Mouse (Mus musculus): Measurements from ENCODE around the gene Lgals4.

Lgals4 gene

GRCm38 (mm10) chr7:28822993-28823903 lies 10.4 kb upstream of the Lgals4 start:
- DNase-seq (ENCODE audit: low spot score) = peak; percentile 15

- no peak for DNase-seq (ENCODE audit: low spot score)
Measured at GRCm38 (mm10) chr7:28823932-28824331, 9.7 kb upstream of the Lgals4 start.

- DNase-seq (ENCODE audit: low spot score) = peak; percentile 97
Measured at GRCm38 (mm10) chr7:28824941-28825685, 8.5 kb upstream of the Lgals4 start, which contains the start of gene Ech1. Ech1 (plus strand) TSS chr7:28825217.

GRCm38 (mm10) chr7:28825686-28826401 lies 7.8 kb upstream of the Lgals4 start:
- DNase-seq (ENCODE audit: low spot score) = peak; percentile 25

GRCm38 (mm10) chr7:28826402-28826772 lies 7.3 kb upstream of the Lgals4 start:
- DNase-seq (ENCODE audit: low spot score) = no peak

- no peak for DNase-seq (ENCODE audit: low spot score)
Measured at GRCm38 (mm10) chr7:28827338-28827737, 6.3 kb upstream of the Lgals4 start.

- no peak for DNase-seq (ENCODE audit: low spot score)
Measured at GRCm38 (mm10) chr7:28829821-28830220, 3.8 kb upstream of the Lgals4 start.

- DNase-seq (ENCODE audit: low spot score) = no peak
Measured at GRCm38 (mm10) chr7:28830981-28831380, 2.7 kb upstream of the Lgals4 start.

DNA sequence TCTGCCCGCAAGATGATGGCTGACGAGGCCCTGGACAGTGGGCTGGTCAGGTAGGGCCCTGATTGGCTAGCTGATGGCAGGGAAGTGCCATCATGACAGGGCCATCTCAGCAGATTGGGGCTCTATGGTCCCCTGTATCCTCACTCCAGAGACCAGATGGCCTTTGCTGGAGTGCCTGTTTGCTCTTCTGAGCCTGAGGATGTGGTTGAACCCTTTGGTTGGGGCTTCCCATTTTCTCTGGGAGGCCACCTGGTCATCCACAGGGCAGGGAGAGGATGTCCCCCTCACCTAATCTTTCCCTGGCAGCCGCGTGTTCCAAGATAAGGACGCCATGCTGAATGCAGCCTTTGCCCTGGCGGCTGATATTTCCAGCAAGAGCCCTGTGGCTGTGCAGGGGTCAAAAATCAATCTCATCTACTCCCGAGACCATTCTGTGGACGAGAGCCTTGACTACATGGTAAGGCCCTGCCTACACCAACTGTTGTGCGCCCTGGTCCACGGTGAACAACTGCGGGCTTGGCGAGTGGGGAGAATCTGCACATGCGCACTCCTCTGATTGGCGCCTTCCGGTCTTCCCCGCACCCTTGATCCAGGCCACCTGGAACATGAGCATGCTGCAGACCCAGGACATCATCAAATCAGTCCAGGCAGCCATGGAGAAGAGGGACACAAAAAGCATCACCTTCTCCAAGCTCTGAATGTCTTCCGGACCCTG lies 2.1 kb upstream of the Lgals4 start:
- no peak for DNase-seq (ENCODE audit: low spot score)

- DNase-seq (ENCODE audit: low spot score) = no peak
Measured at GRCm38 (mm10) chr7:28832137-28832536, 1.5 kb upstream of the Lgals4 start.

DNA sequence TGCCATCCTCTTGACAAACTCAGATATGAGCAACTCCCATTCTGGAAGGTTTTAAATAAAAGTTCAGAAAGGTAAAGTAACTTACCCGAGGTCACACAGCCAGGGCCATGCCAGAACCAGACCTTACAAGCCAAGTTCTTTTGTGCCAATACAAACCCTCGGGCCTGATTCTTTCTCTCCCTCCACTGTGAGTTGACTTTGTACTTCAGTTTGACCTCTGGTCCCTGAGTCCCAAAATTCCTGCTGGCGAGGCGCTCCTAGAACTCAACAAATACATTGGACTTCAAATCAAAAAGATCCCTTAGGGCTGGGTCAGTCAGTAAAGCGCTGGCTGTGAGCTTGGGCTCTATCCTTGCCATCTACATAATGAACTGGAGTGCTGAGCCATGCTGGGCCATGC lies 3.3 kb downstream of the Lgals4 start:
- no peak for DNase-seq (ENCODE audit: low spot score)

DNA sequence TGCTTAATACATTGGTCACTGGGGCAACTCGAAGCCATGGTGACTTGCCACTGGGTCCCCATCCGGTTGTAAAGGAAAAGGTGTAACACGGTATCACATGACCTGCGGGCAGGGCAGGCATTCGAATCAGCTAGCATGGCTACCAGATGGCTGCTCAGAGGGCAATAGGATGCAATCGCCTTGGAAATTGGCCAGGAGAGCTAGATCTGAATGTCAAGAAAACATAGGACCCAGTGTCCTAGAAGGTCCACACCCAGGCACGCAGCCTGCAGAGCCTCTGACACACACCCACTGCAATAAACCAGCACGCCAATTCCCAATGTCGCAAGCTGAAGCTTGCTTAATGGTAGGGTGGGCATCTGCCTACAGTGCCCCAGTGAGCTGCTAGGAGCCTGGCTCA lies 4.7 kb downstream of the Lgals4 start:
- no peak for DNase-seq (ENCODE audit: low spot score)

- no peak for DNase-seq (ENCODE audit: low spot score)
Measured at GRCm38 (mm10) chr7:28847273-28847672, 13.6 kb downstream of the Lgals4 start.

- no peak for DNase-seq (ENCODE audit: low spot score)
Measured at GRCm38 (mm10) chr7:28849700-28850236, 16.1 kb downstream of the Lgals4 start.

- no peak for DNase-seq (ENCODE audit: low spot score)
Measured at GRCm38 (mm10) chr7:28850642-28851041, 17.0 kb downstream of the Lgals4 start.

GRCm38 (mm10) chr7:28859953-28860352 lies 26.3 kb downstream of the Lgals4 start:
- no peak for DNase-seq (ENCODE audit: low spot score)

GRCm38 (mm10) chr7:28860898-28861297 lies 27.2 kb downstream of the Lgals4 start:
- no peak for DNase-seq (ENCODE audit: low spot score)

GRCm38 (mm10) chr7:28862817-28863499 lies 29.3 kb downstream of the Lgals4 start:
- no peak for DNase-seq (ENCODE audit: low spot score)

DNA sequence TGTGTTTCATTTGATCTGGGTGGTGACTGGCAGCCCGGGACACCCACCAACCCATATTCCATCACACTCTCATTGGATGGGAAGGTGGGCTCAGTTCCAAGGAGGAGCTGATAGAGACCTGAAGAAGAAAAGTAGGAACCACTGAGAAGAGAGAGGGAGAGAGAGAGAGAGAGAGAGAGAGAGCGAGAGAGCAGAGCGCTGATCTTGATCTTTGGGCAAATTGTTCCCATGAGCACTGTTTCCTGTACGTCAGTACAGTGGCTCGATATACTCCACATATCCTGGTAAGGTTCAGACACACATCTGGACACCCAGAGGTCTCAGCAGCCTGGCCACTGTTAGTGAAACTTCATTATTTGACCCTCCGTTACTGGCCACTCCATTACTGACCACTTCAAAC lies 29.9 kb downstream of the Lgals4 start, which contains the start of gene Lgals7:
Lgals7 (plus strand) TSS at position 314 of the 400 bp plus-strand sequence.
- no peak for DNase-seq (ENCODE audit: low spot score)

DNA sequence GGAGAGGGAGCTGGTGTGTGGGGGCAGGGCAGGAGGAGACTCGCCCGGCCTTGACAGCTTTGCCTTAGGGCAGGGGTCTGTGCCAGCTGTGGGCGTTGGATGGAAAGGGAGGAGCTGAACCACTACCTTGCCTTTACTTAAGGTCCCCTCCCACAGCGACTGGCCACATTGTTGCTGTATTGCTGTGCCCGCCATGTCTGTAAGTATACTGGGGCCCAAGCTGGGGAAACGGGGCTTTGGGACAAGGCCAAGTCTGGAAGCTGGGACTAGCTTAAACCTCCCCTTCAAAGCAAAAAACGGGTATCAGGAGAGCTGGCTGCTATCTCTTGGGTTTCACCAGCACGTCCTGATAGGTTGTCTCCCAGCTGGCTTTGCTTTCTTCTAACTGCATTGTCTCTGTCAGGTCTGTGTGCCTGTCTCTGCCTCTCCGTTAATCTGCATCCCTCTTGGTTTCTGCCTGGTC lies 30.7 kb downstream of the Lgals4 start:
- DNase-seq (ENCODE audit: low spot score) = no peak
